Mouse (Mus musculus): Measurements from ENCODE around the gene Cmpk1.

Gene Cmpk1

DNA sequence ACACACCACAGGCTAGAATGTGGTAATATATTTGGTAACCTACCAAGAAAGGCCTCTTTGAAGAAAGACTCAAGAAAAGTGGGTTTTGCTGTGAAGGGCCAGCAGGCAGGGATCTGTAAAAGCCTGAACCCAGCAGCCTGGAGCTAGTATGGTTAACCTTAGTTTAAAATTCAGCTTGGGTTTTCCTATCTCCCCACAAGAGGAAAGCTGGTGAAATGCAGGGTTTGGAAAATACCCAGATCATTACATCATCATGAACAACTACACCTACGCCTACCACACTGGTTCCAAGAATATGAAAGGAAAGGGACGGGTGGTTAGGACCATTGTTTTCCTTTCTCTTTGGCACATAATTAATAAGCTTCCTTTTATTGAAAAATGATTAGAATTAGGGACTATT, 28.8 kb downstream of the Cmpk1 start:
- CTCF ChIA-PET, result no interaction called here
- POLR2A ChIA-PET, result interaction anchor here in 1 of 4 experiments (1.9 kb wide), 1 partner anchor 41 kb away, joined by 5 read pairs; the partner anchor contains the start of gene Stil

DNA sequence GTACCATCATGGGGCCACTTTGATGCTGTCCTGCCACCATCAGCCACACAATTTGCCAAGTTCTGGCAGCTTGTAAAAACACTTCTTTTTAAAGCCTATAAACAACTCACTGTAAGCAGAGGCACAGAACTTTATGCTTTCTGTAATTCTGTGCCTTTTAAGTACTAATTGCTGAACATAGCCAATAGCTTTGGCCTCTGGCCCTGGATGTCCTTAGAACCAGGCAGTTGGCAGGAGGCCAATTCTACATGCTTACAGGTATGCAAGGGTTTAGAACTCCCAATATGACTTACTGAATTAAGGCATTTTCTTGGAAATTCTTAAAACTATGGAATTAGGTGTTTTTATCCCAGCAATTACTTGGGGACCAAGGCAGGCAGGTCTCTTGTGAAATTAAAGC, 29.6 kb downstream of the Cmpk1 start:
- ChIA-PET CTCF (no interaction called here), POLR2A (interaction anchor here in 1 of 4 experiments (0.9 kb wide), 1 partner anchor 9 kb away, joined by 3 read pairs; no protein-coding TSS in a partner anchor)

DNA sequence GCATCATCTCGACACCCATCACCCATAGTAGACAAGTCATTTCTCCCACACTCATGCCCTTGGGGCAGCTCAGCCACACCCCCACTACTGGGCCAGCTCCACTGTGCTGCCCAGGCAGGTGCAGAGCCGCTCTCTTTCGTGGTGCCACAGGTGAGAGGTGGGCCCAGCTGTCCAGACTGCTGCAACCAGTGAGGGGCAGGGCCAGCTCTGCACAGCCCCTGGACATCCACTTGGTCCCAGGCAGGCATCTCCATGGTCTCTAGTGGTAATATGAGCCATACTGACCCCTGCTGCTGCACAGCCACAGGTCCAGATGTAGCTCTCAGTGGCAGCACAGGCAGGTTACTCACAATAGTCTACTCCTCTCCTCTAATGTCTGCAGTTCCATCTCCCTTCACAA, 33.9 kb downstream of the Cmpk1 start:
- CTCF ChIA-PET, result interaction anchor here in 1 of 4 experiments (0.7 kb wide), 1 partner anchor 46 kb away, joined by 7 read pairs; no protein-coding TSS in a partner anchor

DNA sequence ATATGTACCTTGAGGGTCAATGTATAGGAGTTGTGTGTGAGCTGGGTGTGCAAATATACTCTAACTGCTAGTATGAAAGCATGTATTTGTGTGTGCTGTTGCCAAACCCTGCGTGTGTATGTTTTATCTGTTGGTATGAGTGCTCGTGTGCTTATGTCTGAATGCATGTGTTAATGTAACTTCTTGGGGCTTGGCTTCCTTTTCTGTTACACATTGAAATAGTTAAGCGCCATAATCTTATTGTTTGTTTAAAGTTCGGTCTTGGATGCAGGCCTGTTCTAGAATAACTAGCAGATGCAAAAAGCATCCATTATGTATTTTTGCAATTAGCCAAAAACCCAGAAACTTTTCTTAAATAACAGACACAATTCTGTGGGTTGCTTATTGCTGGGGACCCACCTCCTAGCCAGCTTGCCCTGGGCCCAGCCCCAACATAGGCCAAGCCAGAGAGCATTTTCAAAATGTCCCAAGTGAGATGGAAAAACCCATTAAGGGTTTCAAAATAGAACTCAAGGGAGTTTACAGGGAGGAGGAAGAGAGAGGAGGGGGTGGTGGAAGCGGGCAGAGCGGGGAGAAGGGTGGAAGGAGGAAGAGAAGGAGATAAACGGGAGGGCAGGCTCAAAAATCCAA, 39.1 kb downstream of the Cmpk1 start:
- ChIA-PET POLR2A (no interaction called here), CTCF (interaction anchor here in 3 of 4 experiments (0.6 to 2.2 kb wide), 14 partner anchors 9 to 300 kb away, joined by 3 to 11 read pairs (median 3); partner anchors contain the start of gene Foxd2 (in 1 of the 3))

More for the DNA sequence above, 33.9 kb downstream of the Cmpk1 start:
- POLR2A ChIA-PET, result no interaction called here

DNA sequence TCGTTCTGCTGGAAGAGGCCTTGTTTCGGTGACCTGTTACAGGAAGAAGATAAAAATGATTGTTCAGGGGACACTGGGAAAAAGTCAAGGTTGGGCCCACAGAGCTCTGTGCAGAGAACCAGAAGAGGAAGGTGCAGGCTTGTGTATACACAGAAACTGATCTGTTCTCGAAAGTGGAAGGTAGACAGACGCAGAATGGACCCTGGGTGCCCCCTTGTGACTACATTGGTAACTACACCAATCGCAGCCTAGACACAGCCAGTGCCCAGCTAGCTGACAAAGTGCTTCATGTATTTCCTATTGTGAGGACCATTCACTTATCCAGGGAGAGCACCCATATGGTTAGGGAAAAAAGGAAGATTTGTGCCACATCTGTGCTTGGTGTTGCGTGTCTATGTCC, 39.6 kb downstream of the Cmpk1 start:
- CTCF ChIA-PET, result interaction anchor here (0.6 to 2.2 kb wide), 18 partner anchors 8 to 299 kb away, joined by 3 to 11 read pairs (median 3); partner anchors contain the start of gene Foxd2 (in 1 of the 4)
- POLR2A ChIA-PET, result interaction anchor here in 2 of 4 experiments (0.6 kb wide), 2 partner anchors 52 to 179 kb away, joined by 3 read pairs; partner anchors contain the start of gene Stil (in 1 of the 2)

DNA sequence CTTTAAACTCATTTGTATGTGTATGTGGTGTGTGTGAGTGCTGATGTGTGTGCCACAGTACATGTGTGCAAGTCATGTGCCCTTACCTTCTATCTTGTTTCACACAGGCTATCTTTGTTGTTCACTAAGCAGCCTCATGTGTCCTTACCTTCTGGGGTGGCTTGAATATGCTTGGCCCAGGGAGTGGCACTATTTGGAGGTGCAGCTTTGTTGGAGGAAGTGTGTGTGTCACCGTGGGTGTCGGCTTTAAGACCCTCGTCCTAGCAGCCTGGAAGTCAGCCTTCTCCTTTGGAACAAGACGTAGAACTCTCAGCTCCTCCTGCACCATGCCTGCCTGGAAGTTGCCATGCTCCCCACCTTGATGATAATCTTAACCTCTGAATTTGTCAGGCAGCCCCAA, 40.6 kb downstream of the Cmpk1 start:
- ChIA-PET POLR2A (interaction anchor here in 2 of 4 experiments (0.7 to 0.8 kb wide), 2 partner anchors 9 to 31 kb away, joined by 3 read pairs; no protein-coding TSS in a partner anchor), CTCF (interaction anchor here in 3 of 4 experiments (0.6 to 2.2 kb wide), 9 partner anchors 9 to 298 kb away, joined by 3 to 11 read pairs (median 5); partner anchors contain the start of gene Foxd2 (in 1 of the 3))

DNA sequence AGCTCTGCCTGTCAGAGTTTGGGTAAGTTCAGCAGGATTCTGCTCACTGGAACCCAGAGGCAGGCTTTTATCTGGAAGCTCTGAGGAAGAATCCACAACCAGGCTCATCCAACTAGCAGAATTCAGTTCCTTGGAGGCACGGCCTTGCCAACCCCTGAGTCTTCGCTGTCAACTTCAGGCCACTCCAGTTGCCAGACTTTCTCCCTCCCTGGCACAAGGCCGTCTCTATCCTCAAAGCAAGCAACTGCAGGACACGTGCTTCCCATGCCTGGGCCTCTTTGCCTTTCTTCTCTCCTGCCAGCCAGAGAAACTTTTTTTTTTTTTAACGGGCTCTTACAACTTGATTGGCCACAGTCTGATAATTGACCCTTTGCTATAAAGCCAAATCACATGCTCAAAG, 42.0 kb downstream of the Cmpk1 start:
- ChIA-PET POLR2A (interaction anchor here in 1 of 4 experiments (0.7 kb wide), 1 partner anchor 144 kb away, joined by 3 read pairs; the partner anchor contains the start of gene Pdzk1ip1), CTCF (interaction anchor here in 1 of 4 experiments (1.0 kb wide), 1 partner anchor 32 kb away, joined by 4 read pairs; no protein-coding TSS in a partner anchor)

DNA sequence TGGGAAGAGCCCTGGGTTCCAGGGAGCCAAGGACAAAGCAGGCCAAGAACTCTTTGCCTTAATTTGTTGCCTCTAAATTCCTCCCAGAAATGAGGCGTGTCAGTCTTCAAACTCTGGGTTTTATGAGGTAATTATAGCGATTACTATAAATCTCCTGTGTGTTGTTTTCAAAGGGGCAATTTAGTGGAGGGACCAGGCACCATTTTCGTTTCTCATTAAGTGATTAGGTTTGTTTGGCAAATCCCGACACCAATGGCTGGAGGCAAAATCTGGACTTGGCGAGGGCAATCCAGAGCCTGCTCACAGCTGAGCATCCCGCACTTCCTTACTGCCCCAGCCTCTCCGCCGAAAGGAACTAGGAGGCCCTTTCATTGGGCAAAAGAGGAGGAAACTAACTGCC, 44.5 kb downstream of the Cmpk1 start:
- ChIA-PET POLR2A (no interaction called here), CTCF (interaction anchor here in 1 of 4 experiments (0.6 kb wide), 1 partner anchor 34 kb away, joined by 3 read pairs; the partner anchor contains the start of gene Foxd2)

DNA sequence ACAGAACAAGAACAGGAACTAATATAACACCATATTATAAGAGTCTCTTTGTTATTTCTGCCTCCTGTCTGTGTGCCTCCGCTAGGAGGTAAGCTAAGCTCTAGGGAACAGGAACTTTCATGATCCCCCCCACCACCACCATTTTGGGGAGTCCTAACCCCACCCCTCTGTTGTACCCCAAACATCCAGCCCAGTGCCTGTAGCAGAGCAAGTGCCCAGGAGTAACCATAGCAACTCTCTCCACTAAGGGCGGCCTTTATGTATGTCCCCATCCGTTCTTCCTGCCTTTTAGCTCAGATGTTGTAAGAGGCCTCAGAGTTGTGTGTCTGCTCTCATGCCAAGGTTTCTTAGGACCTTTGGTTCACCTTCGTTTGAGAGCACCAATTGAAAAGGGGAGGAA, 44.9 kb downstream of the Cmpk1 start:
- POLR2A ChIA-PET, result no interaction called here
- CTCF ChIA-PET, result interaction anchor here in 1 of 4 experiments (0.9 kb wide), 1 partner anchor 253 kb away, joined by 4 read pairs; no protein-coding TSS in a partner anchor

DNA sequence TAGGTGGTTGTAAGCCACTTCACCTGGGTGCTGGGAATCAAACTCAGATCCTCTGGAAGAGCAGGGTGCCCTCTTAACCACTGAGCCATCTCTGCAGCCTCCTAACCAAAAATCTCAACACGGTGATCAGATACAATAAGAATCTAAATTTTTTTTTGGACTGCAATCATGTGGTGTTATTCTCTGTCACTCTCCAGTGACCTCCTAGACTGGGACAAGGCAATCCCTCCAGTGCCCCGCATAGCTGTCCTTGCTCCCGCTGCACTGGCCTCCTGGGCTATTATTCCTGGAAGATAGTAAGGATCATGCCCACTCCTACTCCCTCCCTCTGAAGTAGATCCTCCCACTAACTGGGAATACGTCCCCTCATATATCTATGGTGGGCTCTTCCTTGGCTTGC, 45.7 kb downstream of the Cmpk1 start:
- ChIA-PET POLR2A (no interaction called here), CTCF (interaction anchor here in 2 of 4 experiments (0.5 to 0.9 kb wide), 2 partner anchors 105 to 252 kb away, joined by 4 read pairs; no protein-coding TSS in a partner anchor)

DNA sequence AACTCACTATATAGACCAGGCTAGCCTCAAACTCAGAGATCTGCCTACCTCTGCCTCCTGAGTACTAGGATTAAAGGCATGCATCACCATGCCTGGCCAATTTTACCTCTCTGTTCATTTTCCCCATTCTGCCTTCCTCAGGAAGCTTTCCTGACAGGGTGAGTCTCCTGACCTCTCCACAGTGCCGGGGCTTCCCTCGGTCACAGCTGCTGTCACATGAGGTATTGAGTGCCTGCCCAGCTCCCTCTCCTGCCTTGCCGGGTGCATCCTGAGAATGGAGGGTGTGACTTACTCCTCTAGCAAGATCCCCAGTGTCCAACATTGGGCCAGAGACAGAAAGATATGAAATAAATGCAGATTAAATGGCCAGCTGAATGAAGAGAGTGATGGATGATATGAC, 48.8 kb downstream of the Cmpk1 start:
- ChIA-PET POLR2A (no interaction called here), CTCF (interaction anchor here in 1 of 4 experiments (0.5 kb wide), 1 partner anchor 298 kb away, joined by 9 read pairs; no protein-coding TSS in a partner anchor)

DNA sequence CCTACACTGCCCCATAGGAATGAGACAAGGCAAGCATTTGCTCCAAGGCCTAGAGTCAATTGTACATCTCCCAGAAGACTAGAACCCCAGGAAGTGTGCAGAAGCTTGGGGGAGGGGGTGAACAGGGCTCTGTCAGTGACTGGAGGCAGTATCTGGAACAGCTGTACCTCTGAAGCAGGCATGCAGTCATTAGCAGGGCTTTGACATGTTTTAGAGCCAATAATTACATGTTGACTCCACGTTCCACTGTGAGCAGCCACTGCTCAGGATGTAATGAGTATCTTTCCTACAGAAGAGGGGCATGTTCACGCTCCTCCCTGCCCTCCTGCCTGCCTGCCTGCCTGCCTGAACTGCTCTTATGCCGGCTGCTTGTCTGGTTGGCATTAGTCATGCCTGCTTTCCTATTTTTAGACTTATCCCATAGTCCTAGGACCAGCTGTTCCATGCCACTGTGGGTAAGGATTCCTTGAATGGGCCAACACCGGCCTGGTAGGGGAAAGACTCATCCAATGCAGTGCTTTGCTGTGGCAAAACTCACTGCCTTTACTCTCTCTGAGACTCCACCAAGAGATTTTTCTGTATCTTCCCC, 49.5 kb downstream of the Cmpk1 start:
- CTCF ChIA-PET, result no interaction called here
- POLR2A ChIA-PET, result interaction anchor here in 2 of 4 experiments (0.7 to 1.1 kb wide), 2 partner anchors 8 to 1001 kb away, joined by 3 read pairs; no protein-coding TSS in a partner anchor

DNA sequence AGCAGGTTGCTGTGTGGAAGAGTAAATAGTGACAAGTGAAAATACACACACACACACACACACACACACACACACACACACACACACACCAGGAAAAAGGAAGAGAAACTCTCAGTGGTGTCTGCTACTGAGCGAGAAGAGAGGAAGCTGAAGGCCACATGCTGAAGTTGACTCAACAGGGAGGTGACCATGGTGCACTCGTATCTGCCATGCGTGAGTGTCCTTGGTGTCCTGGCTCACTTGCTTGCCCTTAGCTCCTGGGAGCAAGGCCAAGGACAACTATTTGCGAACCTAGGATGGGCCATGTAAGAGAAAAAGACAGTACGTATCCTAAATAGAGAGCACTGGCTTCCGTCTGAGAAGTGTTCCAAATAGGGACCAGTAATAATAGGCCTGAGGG, 52.9 kb downstream of the Cmpk1 start:
- CTCF ChIA-PET, result interaction anchor here in 1 of 4 experiments (0.6 kb wide), 2 partner anchors 192 to 322 kb away, joined by 3 to 4 read pairs; no protein-coding TSS in a partner anchor
- POLR2A ChIA-PET, result interaction anchor here in 2 of 4 experiments (0.6 to 0.7 kb wide), 5 partner anchors 129 to 518 kb away, joined by 3 to 7 read pairs (median 3); no protein-coding TSS in a partner anchor

DNA sequence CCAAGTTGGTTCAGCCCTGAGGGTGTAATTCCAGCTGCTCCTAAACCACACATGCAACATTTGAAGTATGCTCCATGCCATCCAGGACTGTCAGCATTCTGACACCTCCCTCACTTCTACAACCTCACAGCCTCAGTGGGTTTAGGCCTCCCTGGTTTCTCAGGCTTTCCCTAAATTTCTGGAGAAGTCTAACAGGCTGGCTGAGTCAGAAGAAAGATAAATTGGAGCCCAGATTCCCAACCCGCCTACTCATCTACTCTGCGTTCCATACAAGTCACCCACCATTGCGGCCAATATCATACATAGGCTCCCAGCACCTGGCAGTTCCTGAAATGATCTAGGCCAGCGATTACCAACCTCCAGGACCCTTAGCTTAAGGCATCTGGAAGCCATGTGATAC, 54.3 kb downstream of the Cmpk1 start:
- ChIA-PET POLR2A (no interaction called here), CTCF (no interaction called here)

DNA sequence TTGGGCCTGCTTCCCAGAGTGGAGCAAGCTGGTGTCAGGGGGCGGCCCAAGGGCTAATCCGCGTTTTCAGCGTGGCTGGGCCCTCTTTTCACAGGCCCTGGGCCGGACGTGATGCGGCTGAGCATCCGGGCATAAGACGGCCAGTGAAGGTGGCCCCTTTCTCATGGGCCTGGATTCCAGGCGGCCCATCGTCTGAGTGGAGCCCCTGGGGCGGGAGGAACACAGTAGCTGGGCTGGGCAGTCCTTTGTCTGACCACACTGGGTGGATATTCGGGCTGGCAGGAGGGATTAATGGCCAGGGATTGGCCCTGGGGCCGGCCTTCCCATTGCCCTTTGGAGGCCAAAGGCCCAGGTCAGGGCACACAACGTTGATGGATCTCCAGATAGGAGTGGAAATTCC, 57.9 kb downstream of the Cmpk1 start:
- POLR2A ChIA-PET, result no interaction called here
- CTCF ChIA-PET, result interaction anchor here in 1 of 4 experiments (0.6 to 1.0 kb wide), 2 partner anchors 16 to 240 kb away, joined by 3 to 13 read pairs; no protein-coding TSS in a partner anchor

DNA sequence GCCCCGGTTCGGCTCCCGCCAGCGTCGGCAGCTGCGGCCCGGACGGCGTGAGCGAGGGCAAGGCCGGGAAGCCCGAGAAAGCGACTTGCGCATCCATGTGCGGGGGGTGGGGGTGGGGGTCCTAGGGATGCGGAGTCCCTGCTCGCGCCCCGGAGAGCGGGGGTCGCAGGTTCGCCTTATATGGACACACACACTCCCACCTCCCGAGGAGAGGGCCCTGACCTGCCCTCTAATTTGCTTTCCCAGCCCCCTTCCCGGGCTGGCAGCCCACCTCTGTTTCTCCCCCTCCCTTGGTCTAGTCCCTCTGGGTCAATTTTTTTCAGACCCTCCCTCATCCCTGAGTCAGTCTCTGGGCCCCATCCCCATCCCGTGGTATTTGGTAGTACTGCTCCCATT, 61.1 kb downstream of the Cmpk1 start, which contains the start of gene Foxe3:
Gene Foxe3 (minus strand): TSS at position 97 of the 396 bp plus-strand sequence.
- CTCF ChIA-PET, result interaction anchor here (0.6 to 1.9 kb wide), 4 partner anchors 17 to 858 kb away, joined by 5 to 10 read pairs (median 6); partner anchors contain the start of gene Foxd2 (in 3 of the 4)
- POLR2A ChIA-PET, result interaction anchor here in 1 of 4 experiments (0.7 kb wide), 1 partner anchor 46 kb away, joined by 3 read pairs; no protein-coding TSS in a partner anchor

DNA sequence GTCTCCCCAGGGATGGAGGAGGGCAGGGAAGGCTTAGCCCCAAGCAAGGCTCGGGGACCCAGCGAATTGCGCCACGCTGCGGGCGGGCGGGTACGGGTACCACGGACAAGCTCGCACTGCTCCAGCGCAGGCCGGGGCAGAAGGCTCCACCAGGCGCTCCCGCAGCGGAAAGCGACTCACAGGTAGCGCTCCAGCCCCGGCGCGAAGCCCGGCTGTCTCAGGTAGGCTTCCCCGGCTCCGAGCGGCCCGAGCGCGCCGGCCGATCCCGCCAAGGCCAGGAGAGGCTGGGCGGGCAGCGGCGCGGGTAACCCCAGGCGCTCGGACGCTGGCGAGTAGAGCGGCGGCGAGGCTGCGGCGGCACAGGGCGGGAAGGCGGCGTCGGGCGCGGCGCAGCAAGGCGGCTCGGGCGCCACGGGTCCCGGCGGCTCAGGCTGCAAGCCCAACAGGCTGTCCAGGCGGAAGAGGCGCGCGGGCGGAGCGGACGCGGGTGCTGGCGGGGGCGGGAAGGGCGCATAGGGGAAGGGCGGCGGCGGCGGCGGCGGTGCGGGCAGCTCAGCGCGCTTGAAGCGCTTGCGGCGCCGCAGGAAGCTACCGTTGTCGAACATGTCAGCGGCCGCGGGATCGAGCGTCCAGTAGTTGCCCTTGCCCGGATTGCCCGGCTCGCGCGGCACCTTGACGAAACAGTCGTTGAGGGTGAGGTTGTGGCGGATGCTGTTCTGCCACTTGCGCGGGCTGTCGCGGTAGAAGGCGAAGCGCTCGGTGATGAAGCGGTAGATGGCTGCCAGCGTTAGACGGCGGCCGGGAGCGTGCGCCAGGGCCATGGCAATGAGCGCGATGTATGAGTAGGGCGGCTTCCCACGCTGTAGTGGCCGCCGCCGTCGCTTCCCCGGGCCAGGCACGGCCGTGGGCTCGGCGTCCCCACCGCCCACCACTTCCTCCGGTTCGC, 61.8 kb downstream of the Cmpk1 start:
- POLR2A ChIA-PET, result interaction anchor here (0.7 to 1.5 kb wide), 4 partner anchors 16 to 47 kb away, joined by 3 to 5 read pairs (median 3); partner anchors contain the start of gene Foxd2 (in 1 of the 4)
- CTCF ChIA-PET, result interaction anchor here (0.6 to 1.9 kb wide), 6 partner anchors 16 to 977 kb away, joined by 5 to 15 read pairs (median 6); partner anchors contain the start of gene Foxd2 (in 3 of the 4)

DNA sequence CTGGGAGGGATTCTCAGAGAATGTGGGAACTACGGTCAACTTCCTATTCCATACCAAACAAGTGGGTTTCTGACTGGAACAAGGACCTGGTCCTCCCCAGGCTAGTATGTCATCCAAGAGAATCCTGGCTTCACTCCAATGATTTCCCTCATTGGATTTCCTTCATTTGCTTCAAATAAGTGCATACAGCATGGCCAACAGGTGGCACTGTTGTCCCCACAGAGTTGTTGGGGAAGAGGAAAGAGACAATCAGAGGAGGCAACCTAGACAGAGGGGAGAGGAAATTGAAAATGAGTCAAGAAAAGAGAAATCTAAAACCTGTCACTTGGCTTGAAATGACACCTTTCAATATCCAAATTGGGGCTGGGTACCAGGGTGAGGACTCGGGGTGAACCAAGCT, 70.0 kb downstream of the Cmpk1 start:
- ChIA-PET POLR2A (no interaction called here), CTCF (interaction anchor here (0.5 to 7.9 kb wide), 12 partner anchors 10 to 268 kb away, joined by 3 to 44 read pairs (median 3); no protein-coding TSS in a partner anchor)
